ENCODE assay signal across 30 mouse cellular contexts in genomic region chr5:125692538-125692937, GRCm38 (mm10).
DNase-seq lines count a peak whose midpoint lies in the region; ATAC-seq and TF ChIP-seq lines count a peak whose summit lies in the region.
"Had no signal": no experiment of that assay in that cellular context is flagged by ENCODE, and none has a peak within 500 bp of the region (broad histone marks: within the 10 kb centered on the region; RNA-seq: fewer than 3 reads in every experiment).

No protein-coding gene starts in this region.

- no peak for TF ChIP-seq CTCF in hindbrain, postnatal 0 days (IDR thresholded peaks at IDR 0.05; ENCODE audit: low read depth)
- no peak for TF ChIP-seq CTCF in midbrain, postnatal 0 days (IDR thresholded peaks at IDR 0.05)

- H3K27ac ChIP-seq in forebrain, embryonic 15.5 days (replicated peaks), result peak overlapping the region; percentile 34; the same call in 1 of the 2 replicates
- no peak overlapping the region for H3K27ac ChIP-seq in forebrain, embryonic 11.5 days (ENCODE audit: low read depth, low read length)
- H3K27ac ChIP-seq in hindbrain, embryonic 13.5 days, result peak overlapping the region; percentile 66; the same call in 1 of the 2 replicates
- no peak overlapping the region for H3K27ac ChIP-seq in hindbrain, postnatal 0 days
- peak overlapping the region; percentile 55; the same call in 1 of the 2 replicates for H3K27ac ChIP-seq in midbrain, postnatal 0 days (ENCODE audit: low read depth, low read length)
- no peak overlapping the region for H3K27ac ChIP-seq in midbrain, embryonic 16.5 days (ENCODE audit: low read length)
- H3K27ac ChIP-seq: heart, embryonic 10.5 days; liver, embryonic 12.5 days; midbrain, embryonic 12.5 days; neural tube, embryonic 12.5 days had no signal

- no peaks in the 10 kb centered on the region for H3K9me3 ChIP-seq in forebrain, embryonic 15.5 days
- no peaks in the 10 kb centered on the region for H3K9me3 ChIP-seq in forebrain, embryonic 11.5 days (ENCODE audit: control insufficient read depth, low read length)
- H3K9me3 ChIP-seq in hindbrain, embryonic 13.5 days, result no peaks in the 10 kb centered on the region
- no peaks in the 10 kb centered on the region for H3K9me3 ChIP-seq in hindbrain, postnatal 0 days (ENCODE audit: low read length)
- H3K9me3 ChIP-seq in midbrain, postnatal 0 days (ENCODE audit: low read length), result no peaks in the 10 kb centered on the region
- no peaks in the 10 kb centered on the region for H3K9me3 ChIP-seq in midbrain, embryonic 16.5 days (replicated peaks; ENCODE audit: control insufficient read depth, low read length, poor library complexity, severe bottlenecking)
- H3K9me3 ChIP-seq: heart, embryonic 10.5 days; midbrain, embryonic 12.5 days; neural tube, embryonic 12.5 days had no signal

- 16% methylated on average over 10 of the region's 10 CpGs for WGBS in forebrain, embryonic 15.5 days
- 48% methylated on average over 10 of the region's 10 CpGs for WGBS in forebrain, embryonic 11.5 days
- WGBS in hindbrain, embryonic 13.5 days, result 44% methylated on average over 10 of the region's 10 CpGs
- 44% methylated on average over 10 of the region's 10 CpGs for WGBS in hindbrain, postnatal 0 days
- 40% methylated on average over 10 of the region's 10 CpGs for WGBS in midbrain, postnatal 0 days
- 41% methylated on average over 10 of the region's 10 CpGs for WGBS in midbrain, embryonic 16.5 days

- no peak overlapping the region for H3K9ac ChIP-seq in forebrain, embryonic 15.5 days (replicated peaks)
- H3K9ac ChIP-seq in forebrain, embryonic 11.5 days (ENCODE audit: low read length), result no peak overlapping the region
- H3K9ac ChIP-seq in hindbrain, embryonic 13.5 days, result no peak overlapping the region
- H3K9ac ChIP-seq in hindbrain, postnatal 0 days (replicated peaks; ENCODE audit: low read length), result no peak overlapping the region
- no peak overlapping the region for H3K9ac ChIP-seq in midbrain, postnatal 0 days (replicated peaks; ENCODE audit: low read length, poor library complexity, severe bottlenecking)
- no peak overlapping the region for H3K9ac ChIP-seq in midbrain, embryonic 16.5 days (ENCODE audit: low read depth, low read length)
- H3K9ac ChIP-seq: liver, embryonic 12.5 days; liver, postnatal 0 days; midbrain, embryonic 12.5 days; neural tube, embryonic 12.5 days had no signal

- peaks cover 16% of the 10 kb centered on the region for H3K4me1 ChIP-seq in forebrain, embryonic 15.5 days
- no peaks in the 10 kb centered on the region for H3K4me1 ChIP-seq in forebrain, embryonic 11.5 days (replicated peaks; ENCODE audit: control insufficient read depth, insufficient read depth, low read length)
- H3K4me1 ChIP-seq in hindbrain, embryonic 13.5 days (replicated peaks), result peaks cover 9% of the 10 kb centered on the region; the same call in 1 of the 2 replicates
- no peaks in the 10 kb centered on the region for H3K4me1 ChIP-seq in hindbrain, postnatal 0 days (ENCODE audit: insufficient read depth, low read length)
- peaks cover 7% of the 10 kb centered on the region; the same call in 1 of the 2 replicates for H3K4me1 ChIP-seq in midbrain, postnatal 0 days (ENCODE audit: insufficient read depth, low read length)
- peaks cover 5% of the 10 kb centered on the region; the same call in 1 of the 2 replicates for H3K4me1 ChIP-seq in midbrain, embryonic 16.5 days (ENCODE audit: control insufficient read depth, insufficient read depth, low read length)
- H3K4me1 ChIP-seq: heart, embryonic 10.5 days; liver, embryonic 12.5 days; neural tube, embryonic 12.5 days had no signal

- H3K27me3 ChIP-seq in forebrain, embryonic 15.5 days, result no peaks in the 10 kb centered on the region
- no peaks in the 10 kb centered on the region for H3K27me3 ChIP-seq in forebrain, embryonic 11.5 days (ENCODE audit: control insufficient read depth, insufficient read depth, low read length)
- no peaks in the 10 kb centered on the region for H3K27me3 ChIP-seq in hindbrain, embryonic 13.5 days
- H3K27me3 ChIP-seq in hindbrain, postnatal 0 days (ENCODE audit: insufficient read depth, low read length), result no peaks in the 10 kb centered on the region
- H3K27me3 ChIP-seq in midbrain, postnatal 0 days (ENCODE audit: insufficient read depth, low read length), result no peaks in the 10 kb centered on the region
- no peaks in the 10 kb centered on the region for H3K27me3 ChIP-seq in midbrain, embryonic 16.5 days (ENCODE audit: control insufficient read depth, insufficient read depth, low read depth, low read length)
- H3K27me3 ChIP-seq: liver, embryonic 12.5 days; midbrain, embryonic 12.5 days; neural tube, embryonic 12.5 days had no signal

- no peak overlapping the region for H3K4me2 ChIP-seq in forebrain, embryonic 15.5 days (replicated peaks)
- H3K4me2 ChIP-seq in forebrain, embryonic 11.5 days (ENCODE audit: low read depth, low read length, severe bottlenecking), result no peak overlapping the region
- H3K4me2 ChIP-seq in hindbrain, embryonic 13.5 days, result no peak overlapping the region
- H3K4me2 ChIP-seq in hindbrain, postnatal 0 days (ENCODE audit: low read depth, low read length), result no peak overlapping the region
- no peak overlapping the region for H3K4me2 ChIP-seq in midbrain, postnatal 0 days (ENCODE audit: low read depth, low read length, poor library complexity, severe bottlenecking)
- no peak overlapping the region for H3K4me2 ChIP-seq in midbrain, embryonic 16.5 days (ENCODE audit: low read length)
- H3K4me2 ChIP-seq: liver, embryonic 12.5 days; midbrain, embryonic 12.5 days; neural tube, embryonic 12.5 days had no signal

- no peak for DNase-seq in forebrain, embryonic 11.5 days (ENCODE audit: low spot score)
- DNase-seq in hindbrain, postnatal 0 days (ENCODE audit: low spot score), result no peak
- DNase-seq in midbrain, postnatal 0 days (ENCODE audit: low spot score), result no peak
- DNase-seq in retina, postnatal 1 day, result peak; percentile 43
- no peak for DNase-seq in cerebellum, adult 18-20 months
- DNase-seq: adrenal gland, postnatal 10 days; cerebellum, adult 11 months; cerebellum, adult 9-11 months; gastrocnemius, postnatal 25 days; heart, adult 11 months; heart, postnatal 36 days; kidney, adult 9 months; kidney, postnatal 14 days; left cerebral cortex, postnatal 4 days; liver, postnatal 0 days; lung, postnatal 36 days; thymus, adult 18-20 months; thymus, postnatal 25 days had no signal

- H3K4me3 ChIP-seq in forebrain, embryonic 15.5 days, result no peak overlapping the region
- no peak overlapping the region for H3K4me3 ChIP-seq in forebrain, embryonic 11.5 days (ENCODE audit: low read depth, low read length)
- H3K4me3 ChIP-seq in hindbrain, embryonic 13.5 days, result no peak overlapping the region
- no peak overlapping the region for H3K4me3 ChIP-seq in hindbrain, postnatal 0 days (ENCODE audit: low read length)
- no peak overlapping the region for H3K4me3 ChIP-seq in midbrain, postnatal 0 days (ENCODE audit: low read depth, low read length)
- H3K4me3 ChIP-seq in midbrain, embryonic 16.5 days (ENCODE audit: low read depth, low read length), result no peak overlapping the region
- H3K4me3 ChIP-seq: erythroblast, embryonic 14.5 days; heart, embryonic 10.5 days; liver, embryonic 12.5 days; midbrain, embryonic 12.5 days; myocyte; neural tube, embryonic 12.5 days had no signal

- ATAC-seq in forebrain, embryonic 15.5 days (replicated peaks), result no peak
- ATAC-seq in forebrain, embryonic 11.5 days (replicated peaks; ENCODE audit: low FRiP score), result no peak
- ATAC-seq in hindbrain, embryonic 13.5 days (ENCODE audit: low FRiP score), result no peak
- ATAC-seq in hindbrain, postnatal 0 days, result no peak
- no peak for ATAC-seq in midbrain, postnatal 0 days (ENCODE audit: low FRiP score)
- ATAC-seq in midbrain, embryonic 16.5 days, result no peak
- ATAC-seq: intestine, postnatal 0 days; liver, embryonic 12.5 days; liver, postnatal 0 days; Patski had no signal

- no peaks in the 10 kb centered on the region for H3K36me3 ChIP-seq in forebrain, embryonic 15.5 days
- no peaks in the 10 kb centered on the region for H3K36me3 ChIP-seq in forebrain, embryonic 11.5 days (ENCODE audit: control insufficient read depth, insufficient read depth, low read length)
- H3K36me3 ChIP-seq in hindbrain, embryonic 13.5 days, result no peaks in the 10 kb centered on the region
- H3K36me3 ChIP-seq in hindbrain, postnatal 0 days (ENCODE audit: insufficient read depth, low read length), result no peaks in the 10 kb centered on the region
- H3K36me3 ChIP-seq in midbrain, postnatal 0 days (ENCODE audit: insufficient read depth, low read length), result no peaks in the 10 kb centered on the region
- no peaks in the 10 kb centered on the region for H3K36me3 ChIP-seq in midbrain, embryonic 16.5 days (ENCODE audit: control insufficient read depth, insufficient read depth, low read length)
- H3K36me3 ChIP-seq: G1E; heart, embryonic 10.5 days; liver, embryonic 12.5 days; midbrain, embryonic 12.5 days; neural tube, embryonic 12.5 days had no signal

Comparison
In these comparisons a context has a peak if more than half of its experiments do, and no peak if none do; other contexts are left out.
1. H3K27ac ChIP-seq: peak in forebrain, embryonic 15.5 days (single experiment), hindbrain, embryonic 13.5 days (single experiment) and midbrain, postnatal 0 days (single experiment); none in forebrain, embryonic 11.5 days (single experiment), hindbrain, postnatal 0 days (single experiment) and midbrain, embryonic 16.5 days (single experiment).